Mouse (Mus musculus) midbrain, embryonic 15.5 days (tissue): Measurements from ENCODE around the gene Clp1. TPM values are rescaled to one million over a fixed set of nuclear protein-coding genes. Genes with fewer than 3 reads are reported as not detected.

ENCODE experiments used
- ATAC-seq: fragments of 200-750 bp; cut with Nextera tagmentation; replicated peaks from 2 replicates; pipeline ENCODE4 v1.8.0; 2017; ENCODE audit warnings: moderate TSS enrichment
- H3K27ac ChIP-seq: fragments of 300-500 bp; sonication (generic); 2 replicates; pipeline ENCODE4 v1.5.1; 2015; ENCODE audit warnings: mild to moderate bottlenecking, inconsistent platforms
- H3K27me3 ChIP-seq: fragments of 300-500 bp; sonication (generic); replicated peaks from 2 replicates; pipeline ENCODE4 v1.6.1; 2015; ENCODE audit warnings: inconsistent platforms
- H3K36me3 ChIP-seq: fragments of 300-500 bp; sonication (generic); replicated peaks from 2 replicates; pipeline ENCODE4 v1.6.1; 2015; ENCODE audit warnings: inconsistent platforms
- H3K4me1 ChIP-seq: fragments of 300-500 bp; sonication (generic); 2 replicates; pipeline ENCODE4 v1.6.1; 2015; ENCODE audit warnings: inconsistent platforms
- H3K4me2 ChIP-seq: fragments of 300-500 bp; sonication (generic); 2 replicates; pipeline ENCODE4 v1.6.1; 2015; ENCODE audit warnings: inconsistent platforms, mild to moderate bottlenecking, moderate library complexity
- H3K4me3 ChIP-seq: fragments of 300-500 bp; sonication (generic); 2 replicates; pipeline ENCODE4 v1.5.1; 2015; ENCODE audit warnings: mild to moderate bottlenecking, inconsistent platforms
- H3K9ac ChIP-seq: fragments of 300-500 bp; sonication (generic); 2 replicates; pipeline ENCODE4 v1.6.1; 2015; ENCODE audit warnings: mild to moderate bottlenecking, inconsistent platforms
- H3K9me3 ChIP-seq: fragments of 300-500 bp; sonication (generic); 2 replicates; pipeline ENCODE4 v1.6.1; 2016; ENCODE audit warnings: inconsistent platforms
- WGBS: fragments of 180-500 bp; shearing (Covaris S2); methylation state at CpG from one replicate; pipeline ENCODE4 v1.1.7; 2015; ENCODE audit warnings: mixed read lengths; 5-methylcytosine and 5-hydroxymethylcytosine counted together
- microRNA counts: library from miRNA; unstranded; fragments of <30 nt; microRNA quantifications from one replicate; lab custom pipeline; 2016
- microRNA-seq: library from miRNA; unstranded; fragments of <30 nt; microRNA quantifications from one replicate; pipeline ENCODE4, GENCODE M21; 2016
- polyA plus RNA-seq: library from polyadenylated mRNA; unstranded; fragments of >200 nt; fragmentation: Nextera tagmentation; extraction: Ambion mirVana; gene quantifications from 2 replicates; pipeline ENCODE4 v1.2.1, GENCODE M21; 2015

Clp1 gene
- polyA plus RNA-seq, 1 experiment from 2014 or later = 24.4 TPM

DNA sequence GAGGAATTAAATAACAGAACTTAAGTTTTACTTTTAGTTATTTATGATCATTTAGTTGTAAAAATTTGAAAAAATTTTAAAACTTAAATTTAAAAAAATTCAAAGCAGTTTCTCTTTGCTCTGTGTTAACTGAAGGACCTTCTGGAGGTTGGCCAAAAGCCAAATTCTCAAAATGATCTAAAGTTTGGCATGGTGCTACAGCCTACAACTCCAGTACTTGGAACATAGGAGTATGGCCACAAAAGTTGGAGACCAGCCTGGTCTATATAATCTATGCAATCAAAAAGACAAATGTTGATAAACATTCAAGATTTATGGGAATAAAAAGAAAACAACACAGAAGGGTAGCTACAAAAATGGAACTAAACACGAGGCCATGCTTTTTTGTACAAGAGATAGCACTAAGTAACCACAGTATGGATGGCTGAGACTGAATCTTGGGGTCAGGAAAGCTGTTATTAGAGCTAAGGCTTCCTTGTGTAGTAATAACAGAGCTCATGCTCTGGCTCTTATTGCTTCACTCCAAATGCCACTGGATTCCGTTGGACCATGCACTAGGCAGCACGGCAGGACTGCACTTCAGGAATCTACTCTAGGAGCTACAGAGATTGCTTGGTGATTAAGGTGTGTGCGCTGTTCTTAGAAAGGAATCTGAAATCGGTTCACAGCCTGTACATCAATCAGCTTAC, 32.0 kb downstream of the Clp1 start:
- no peak overlapping the region for H3K9ac ChIP-seq
- no peak overlapping the region for H3K4me2 ChIP-seq
- H3K4me3 ChIP-seq = no peak overlapping the region
- no peaks in the 10 kb centered on the region for H3K4me1 ChIP-seq
- no peak overlapping the region for H3K27ac ChIP-seq
- no peak for ATAC-seq
- 93% methylated on average over 5 of the region's 5 CpGs for WGBS
- peaks cover 42% of the 10 kb centered on the region for H3K36me3 ChIP-seq
- no peaks in the 10 kb centered on the region for H3K9me3 ChIP-seq
- no peaks in the 10 kb centered on the region for H3K27me3 ChIP-seq

DNA sequence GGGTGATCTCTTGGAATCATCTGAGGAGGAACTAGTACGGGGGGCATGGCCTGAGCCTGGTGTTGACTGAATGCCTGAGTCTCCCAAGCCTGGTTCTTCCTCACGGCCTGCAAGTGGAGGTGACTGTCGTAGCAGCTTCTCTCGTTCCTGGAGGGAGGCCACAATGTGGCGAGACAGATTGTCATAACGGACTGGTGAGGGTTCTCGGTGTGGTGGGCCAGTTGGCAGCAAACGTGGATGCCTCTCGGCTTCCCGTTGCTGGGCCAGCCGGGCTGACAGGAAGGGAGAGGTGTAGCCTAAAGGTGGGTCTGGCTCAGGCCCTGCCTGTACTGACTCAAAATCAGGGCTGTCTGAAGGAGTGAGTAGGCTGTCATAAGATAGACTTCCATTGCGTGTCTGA, 37.1 kb downstream of the Clp1 start:
- Histone ChIP-seq H3K4me3 (no peak overlapping the region), H3K36me3 (peaks cover 73% of the 10 kb centered on the region), H3K27me3 (no peaks in the 10 kb centered on the region), H3K27ac (no peak overlapping the region), H3K4me1 (no peaks in the 10 kb centered on the region), H3K4me2 (no peak overlapping the region), H3K9me3 (no peaks in the 10 kb centered on the region), H3K9ac (no peak overlapping the region)
- WGBS = 92% methylated on average over 12 of the region's 12 CpGs
- no peak for ATAC-seq

GRCm38 (mm10) chr2:84688080-84688844, 38.9 kb downstream of the Clp1 start:
- no peak overlapping the region for H3K4me2 ChIP-seq
- peaks cover 65% of the 10 kb centered on the region for H3K36me3 ChIP-seq
- 77% methylated on average over 2 of the region's 2 CpGs for WGBS
- no peak overlapping the region for H3K27ac ChIP-seq
- H3K4me3 ChIP-seq = no peak overlapping the region
- no peaks in the 10 kb centered on the region for H3K27me3 ChIP-seq
- H3K9ac ChIP-seq = no peak overlapping the region
- ATAC-seq = no peak
- H3K4me1 ChIP-seq = no peaks in the 10 kb centered on the region
- no peaks in the 10 kb centered on the region for H3K9me3 ChIP-seq

DNA sequence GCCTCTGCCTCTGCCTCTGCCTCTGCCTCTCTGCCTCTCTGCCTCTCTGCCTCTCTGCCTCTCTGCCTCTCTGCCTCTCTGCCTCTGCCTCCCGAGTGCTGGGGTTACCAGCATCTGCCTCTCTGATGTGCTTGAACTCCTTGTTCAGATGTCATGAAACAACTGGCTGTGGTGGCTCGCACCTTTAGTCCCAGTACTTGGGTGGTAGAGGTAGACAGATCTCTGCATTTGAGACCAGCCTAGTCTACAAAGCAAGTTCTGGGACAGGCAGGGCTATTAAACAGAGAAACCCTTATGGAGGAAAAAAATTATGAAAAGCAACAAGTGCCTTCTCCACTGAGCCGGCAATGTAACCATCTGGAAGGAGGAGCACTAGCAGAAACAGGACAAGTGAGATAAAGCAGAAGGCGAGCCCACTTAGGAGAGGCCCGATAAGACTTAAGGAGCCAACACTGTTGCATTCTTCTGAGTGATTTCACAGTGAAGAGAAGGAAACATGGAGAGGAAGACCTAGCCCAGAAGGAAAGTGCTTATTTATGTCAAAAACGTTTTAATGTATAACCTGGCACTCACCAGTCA, 44.5 kb downstream of the Clp1 start:
- peaks cover 21% of the 10 kb centered on the region for H3K36me3 ChIP-seq
- no peak overlapping the region for H3K4me2 ChIP-seq
- no peaks in the 10 kb centered on the region for H3K9me3 ChIP-seq
- H3K27me3 ChIP-seq = no peaks in the 10 kb centered on the region
- no peak for ATAC-seq
- H3K4me1 ChIP-seq = peaks cover 11% of the 10 kb centered on the region
- H3K4me3 ChIP-seq = no peak overlapping the region
- WGBS = 89% methylated on average over 6 of the region's 6 CpGs
- no peak overlapping the region for H3K9ac ChIP-seq
- no peak overlapping the region for H3K27ac ChIP-seq

DNA sequence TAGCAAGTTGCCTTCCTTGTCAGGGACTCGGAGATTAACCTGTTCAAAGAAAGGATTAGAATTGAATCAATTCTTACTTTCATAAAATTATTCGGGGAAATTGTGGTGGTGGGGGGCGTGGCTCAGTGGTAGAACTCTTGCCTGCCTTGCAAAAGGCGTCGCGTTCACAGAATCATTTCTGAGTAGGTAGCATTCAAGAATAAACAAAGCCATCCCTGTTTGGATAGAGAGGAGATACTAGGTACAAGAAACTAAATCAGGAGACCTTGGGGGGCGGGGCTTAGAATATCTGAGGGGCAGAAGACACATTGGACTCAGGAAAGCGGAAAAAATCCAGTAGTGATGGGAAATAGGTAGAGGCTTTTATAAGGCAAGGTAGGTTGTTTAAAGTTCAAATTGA, 48.1 kb downstream of the Clp1 start, which contains the start of gene Tmx2:
Gene Tmx2, minus strand, starts transcription at position 125 of the 400 bp plus-strand sequence.
- Histone ChIP-seq H3K4me1 (peaks cover 28% of the 10 kb centered on the region), H3K9ac (peak within 1 kb of the TSS; percentile 74), H3K4me3 (peak within 1 kb of the TSS; percentile 91), H3K27me3 (no peaks in the 10 kb centered on the region), H3K27ac (peak within 1 kb of the TSS; percentile 86), H3K9me3 (no peaks in the 10 kb centered on the region), H3K4me2 (peak within 1 kb of the TSS; percentile 80), H3K36me3 (peaks cover 16% of the 10 kb centered on the region)
- 25% methylated on average over 8 of the region's 8 CpGs for WGBS
- no peak for ATAC-seq

GRCm38 (mm10) chr2:84677968-84678880, 48.9 kb downstream of the Clp1 start, which contains the start of the genes Gm28635 and Med19:
Gm28635 (minus strand) TSS chr2:84678041.
Med19 (plus strand) TSS chr2:84678402.
- under 1% methylated on average over 44 of the region's 44 CpGs for WGBS
- peak within 1 kb of the TSS; percentile 74 for H3K9ac ChIP-seq
- peak; percentile 100 for ATAC-seq

GRCm38 (mm10) chr2:84677270-84677967, 49.7 kb downstream of the Clp1 start:
- ATAC-seq = peak; percentile 77
- no peaks in the 10 kb centered on the region for H3K9me3 ChIP-seq
- peak overlapping the region; percentile 91 for H3K4me3 ChIP-seq
- 10% methylated on average over 22 of the region's 22 CpGs for WGBS
- H3K36me3 ChIP-seq = peaks cover 29% of the 10 kb centered on the region
- peak overlapping the region; percentile 58 for H3K4me2 ChIP-seq
- peak overlapping the region; percentile 86 for H3K27ac ChIP-seq
- H3K9ac ChIP-seq = peak overlapping the region; percentile 60
- no peaks in the 10 kb centered on the region for H3K27me3 ChIP-seq
- peaks cover 28% of the 10 kb centered on the region for H3K4me1 ChIP-seq

More at GRCm38 (mm10) chr2:84677968-84678880, 48.9 kb downstream of the Clp1 start, which contains the start of the genes Gm28635 and Med19:
- Histone ChIP-seq H3K36me3 (peaks cover 21% of the 10 kb centered on the region), H3K4me2 (peak within 1 kb of the TSS; percentile 80), H3K4me1 (peaks cover 28% of the 10 kb centered on the region), H3K9me3 (no peaks in the 10 kb centered on the region), H3K4me3 (peak within 1 kb of the TSS; percentile 91), H3K27me3 (no peaks in the 10 kb centered on the region), H3K27ac (peak within 1 kb of the TSS; percentile 86)

MicroRNAs encoded within 50 kb of the gene (microRNA counts, 519-probe panel; counts per million panel counts)
- microRNA mmu-miR-130a (lab: Ali Mortazavi, UCI) = 4,998 counts per million, percentile 98 among the panel's probes with 10 or more counts

Small RNA genes within 50 kb of the gene (microRNA-seq; reads per million reads assigned to microRNA genes)
- 31,642 reads per million, percentile 99 among the genes with 10 or more reads in this experiment for gene Mir130a

Other genes starting within 250 kb of the Clp1 start
- 31.3 and 34.2 TPM in 2 replicates for gene Ctnnd1, start 76.6 kb downstream of the Clp1 start, polyA plus RNA-seq
- 0.14 and 0.19 TPM in 2 replicates for gene Btbd18, start 68.3 kb downstream of the Clp1 start, polyA plus RNA-seq
- 168 and 174 TPM in 2 replicates for gene Selenoh, start 56.6 kb downstream of the Clp1 start, polyA plus RNA-seq
- gene Gm28635, start 49.3 kb downstream of the Clp1 start, polyA plus RNA-seq = not detected in 2 replicates
- gene Med19, start 48.9 kb downstream of the Clp1 start, polyA plus RNA-seq = 49.5 and 50.1 TPM in 2 replicates
- gene Tmx2, start 48.2 kb downstream of the Clp1 start, polyA plus RNA-seq = 271 and 279 TPM in 2 replicates
- gene Zdhhc5, start 12.2 kb downstream of the Clp1 start, polyA plus RNA-seq = 19.0 and 19.9 TPM in 2 replicates
- gene Ypel4, start 6.7 kb upstream of the Clp1 start, polyA plus RNA-seq = 27.5 and 28.0 TPM in 2 replicates
- gene Gm19426, start 16.3 kb upstream of the Clp1 start, polyA plus RNA-seq = 3.6 and 4.6 TPM in 2 replicates
- gene Serping1, start 48.1 kb upstream of the Clp1 start, polyA plus RNA-seq = 32.9 and 37.0 TPM in 2 replicates
- gene Ube2l6, start 71.5 kb upstream of the Clp1 start, polyA plus RNA-seq = 21.6 and 25.7 TPM in 2 replicates
- gene Smtnl1, start 95.3 kb upstream of the Clp1 start, polyA plus RNA-seq = not detected in 2 replicates
- gene Timm10, start 99.6 kb upstream of the Clp1 start, polyA plus RNA-seq = 70.1 and 82.8 TPM in 2 replicates
- gene Slc43a1, start 111.5 kb upstream of the Clp1 start, polyA plus RNA-seq = 1.2 and 1.9 TPM in 2 replicates
- 4.9 and 6.0 TPM in 2 replicates for gene Rtn4rl2, start 159.4 kb upstream of the Clp1 start, polyA plus RNA-seq
- 3.8 and 5.6 TPM in 2 replicates for gene Slc43a3, start 209.2 kb upstream of the Clp1 start, polyA plus RNA-seq